Mouse (Mus musculus) layer of hippocampus, postnatal 25 days (tissue): ENCODE results near the gene Fam102b. TPM values are rescaled to one million over a fixed set of nuclear protein-coding genes. Genes with fewer than 3 reads are reported as not detected.

ENCODE experiments used
- DNase-seq, 2 experiments: peaks; one replicate each; pipeline ENCODE4 v3.0.0; 2022; ENCODE audit warnings: mixed read lengths in 2 of 2, low spot score in 1 of 2; ENCODE audit errors: extremely low spot score in 1 of 2
- microRNA-seq, 2 experiments: library from miRNA; unstranded; fragments of <30 nt; microRNA quantifications; one replicate each; pipeline ENCODE4 v1.2.0; 2021
- total RNA-seq, 2 experiments: library from RNA; stranded (reverse); gene quantifications; 2 replicates each; pipeline ENCODE4 v1.2.3; 2021

Gene Fam102b
- total RNA-seq, 2 experiments from 2014 or later, result 28.7 to 29.2 TPM

GRCm38 (mm10) chr3:108963278-108963677 is 64.1 kb downstream of the Fam102b start:
- DNase-seq, result no peak

DNA sequence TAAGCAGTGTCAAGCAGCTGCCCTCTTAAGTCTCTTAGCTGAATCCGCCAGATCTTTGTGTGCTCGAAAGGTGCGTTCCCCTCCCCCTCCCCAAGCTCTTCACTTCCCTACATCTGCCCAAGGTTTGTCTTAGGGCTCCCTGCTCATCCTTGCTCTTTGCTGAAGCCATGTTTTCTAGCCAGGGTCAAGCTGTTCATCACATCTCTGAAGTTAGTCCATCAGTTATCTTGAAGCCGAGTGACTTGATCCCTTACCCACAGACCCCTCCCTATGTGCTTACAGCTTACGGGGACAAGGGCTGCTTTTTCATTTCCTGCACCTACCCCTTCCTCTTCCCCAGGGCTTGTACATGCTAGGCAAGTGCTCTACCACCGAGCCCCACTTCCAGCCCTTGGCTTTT is 65.8 kb downstream of the Fam102b start:
- no peak for DNase-seq

DNA sequence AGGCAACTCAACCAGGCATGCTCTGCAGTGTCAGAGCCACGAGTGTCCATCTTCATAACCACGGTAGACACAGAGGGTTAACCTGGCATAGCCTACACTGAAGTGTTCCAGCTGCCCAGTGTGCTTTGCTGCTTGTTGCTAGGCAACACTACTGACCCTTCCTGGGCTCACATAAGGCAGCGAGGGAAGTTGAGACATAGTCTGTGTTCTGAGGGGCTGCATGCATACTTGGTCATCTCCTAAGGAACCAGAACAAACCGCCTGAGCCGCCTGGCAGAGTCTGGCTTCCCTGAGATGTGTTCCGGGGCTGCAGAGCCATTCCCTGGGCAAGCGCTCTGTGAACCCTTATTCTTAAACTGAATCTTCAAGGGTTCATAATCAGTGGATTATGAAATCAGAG is 66.2 kb downstream of the Fam102b start:
- no peak for DNase-seq

GRCm38 (mm10) chr3:108959680-108960295 is 67.6 kb downstream of the Fam102b start:
- DNase-seq, result no peak

DNA sequence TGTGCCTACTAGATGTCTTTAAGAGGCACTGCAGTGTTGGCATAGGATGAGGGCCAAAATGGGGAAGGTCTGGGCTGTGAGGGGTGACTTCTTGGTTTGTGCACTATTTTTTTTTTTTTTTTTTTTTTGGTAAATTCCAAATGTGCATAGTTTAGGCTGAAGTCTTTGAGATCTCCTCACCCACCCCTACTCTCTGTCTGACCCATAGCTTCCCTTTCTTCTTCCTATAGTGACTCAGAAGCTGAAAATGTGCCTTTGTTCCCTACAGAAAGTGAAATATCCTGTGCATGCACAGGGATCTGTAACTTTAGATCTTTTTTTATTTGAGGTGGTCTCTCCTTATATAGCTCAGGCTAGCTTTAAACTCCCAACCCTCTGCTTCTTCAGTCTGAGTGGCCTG is 69.4 kb downstream of the Fam102b start:
- no peak for DNase-seq

DNA sequence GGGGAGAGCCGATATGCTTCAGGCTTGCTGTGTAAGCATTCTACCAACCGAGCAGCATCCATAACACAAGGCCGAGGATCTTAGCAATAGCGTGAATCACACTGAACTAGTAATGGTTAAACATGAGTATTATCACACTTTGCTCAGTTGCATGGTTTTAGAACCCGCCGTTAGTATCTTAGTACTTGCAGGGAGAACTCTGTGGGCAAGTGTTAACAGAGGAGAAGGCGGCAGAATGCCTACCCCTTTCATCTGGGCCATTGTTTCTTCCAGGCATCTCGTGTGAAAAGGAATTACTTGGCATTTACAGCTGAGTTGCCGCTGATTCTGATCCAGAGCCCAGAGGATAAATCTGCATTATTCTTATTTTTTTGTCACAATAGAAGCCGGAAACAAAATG is 86.4 kb downstream of the Fam102b start:
- DNase-seq, result no peak

DNA sequence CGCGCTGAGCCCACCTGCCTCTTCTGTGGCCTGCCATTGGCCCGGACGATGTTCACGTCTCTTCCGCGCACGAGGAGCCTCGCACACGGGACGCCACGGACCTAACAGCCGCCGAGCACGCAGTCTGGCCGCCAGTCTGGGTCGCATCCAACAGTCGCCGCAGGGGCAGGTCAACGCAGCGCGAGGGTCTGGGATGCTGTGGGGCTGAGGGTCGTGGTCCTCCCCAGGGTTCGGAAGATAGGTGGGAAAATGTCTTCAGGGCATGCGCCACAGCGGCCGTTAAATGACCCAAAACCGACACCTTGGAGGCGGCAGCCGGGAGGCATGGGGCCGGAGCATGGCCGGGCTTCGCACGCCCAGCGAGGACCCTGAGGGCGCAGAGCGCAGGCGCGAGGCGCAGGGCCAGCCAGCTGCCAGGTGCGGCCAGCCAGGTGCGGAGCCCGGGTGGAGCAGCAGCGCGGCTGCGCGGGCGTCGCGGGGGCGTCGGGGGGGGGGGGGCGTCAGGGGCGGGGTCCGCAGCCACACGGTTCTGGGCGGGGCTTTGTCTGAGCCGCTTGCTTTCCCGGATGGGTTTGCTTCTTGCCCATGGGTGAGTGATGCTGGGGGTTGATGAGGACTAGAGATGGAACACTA is 87.3 kb downstream of the Fam102b start, which contains the start of gene Gm9857:
Gene Gm9857, minus strand, starts transcription at position 445 of the 633 bp plus-strand sequence.
- DNase-seq, result no peak

GRCm38 (mm10) chr3:108939573-108939972 is 87.8 kb downstream of the Fam102b start, which contains the start of gene Henmt1:
Gene Henmt1 (plus strand): TSS chr3:108939873.
- DNase-seq, result no peak

- DNase-seq, result no peak
These were observed 88.7 kb downstream of the Fam102b start for GRCm38 (mm10) chr3:108938691-108939090.

- no peak for DNase-seq
These were observed 93.8 kb downstream of the Fam102b start for GRCm38 (mm10) chr3:108933557-108933956.

GRCm38 (mm10) chr3:108926308-108926707 is 101.1 kb downstream of the Fam102b start:
- DNase-seq, result no peak

GRCm38 (mm10) chr3:108925677-108926076 is 101.7 kb downstream of the Fam102b start:
- DNase-seq, result no peak

GRCm38 (mm10) chr3:108921822-108922221 is 105.6 kb downstream of the Fam102b start:
- DNase-seq, result no peak

Small RNAs within 50 kb of the gene (microRNA-seq; reads per million reads assigned to microRNA genes)
- 0 reads per million in 2 experiments for gene Gm44384

Other genes starting within 250 kb of the Fam102b start
- gene Stxbp3, start 187.1 kb downstream of the Fam102b start, total RNA-seq, result 10 to 100 TPM; 24.3 to 26.4 TPM
- under 1 TPM in 1 of 2 experiments, not detected in 1; 0.23 TPM for gene Fndc7, start 137.6 kb downstream of the Fam102b start, total RNA-seq
- 10 to 100 TPM; 36.4 to 50.8 TPM for gene Prpf38b, start 115.9 kb downstream of the Fam102b start, total RNA-seq
- gene Henmt1, start 87.7 kb downstream of the Fam102b start, total RNA-seq, result 1 to 10 TPM; 3.6 to 4.1 TPM
- not detected for gene Gm9857, start 87.2 kb downstream of the Fam102b start, total RNA-seq
- not detected for gene Slc25a54, start 52.9 kb upstream of the Fam102b start, total RNA-seq
- gene Slc25a24, start 95.5 kb upstream of the Fam102b start, total RNA-seq, result 1 to 10 TPM; 2.6 to 3.4 TPM